11 mouse cellular contexts compared by ENCODE assay signal in genomic region chr1:75933831-75934230, GRCm38 (mm10).
A peak's percentile ranks its signal among the peaks of the same experiment; 100 is the strongest.
DNase-seq lines count a peak whose midpoint lies in the region; ATAC-seq and TF ChIP-seq lines count a peak whose summit lies in the region.
"Had no signal": no experiment of that assay in that cellular context is flagged by ENCODE, and none has a peak within 500 bp of the region (broad histone marks: within the 10 kb centered on the region; RNA-seq: fewer than 3 reads in every experiment).

No protein-coding gene starts in this region.

- no peak overlapping the region for H3K4me2 ChIP-seq in midbrain, postnatal 0 days (ENCODE audit: low read depth, low read length, poor library complexity, severe bottlenecking)
- H3K4me2 ChIP-seq in midbrain, embryonic 15.5 days, result no peak overlapping the region
- no peak overlapping the region for H3K4me2 ChIP-seq in intestine, postnatal 0 days (replicated peaks; ENCODE audit: low read depth)
- no peak overlapping the region for H3K4me2 ChIP-seq in liver, embryonic 12.5 days
- H3K4me2 ChIP-seq: limb, embryonic 12.5 days; midbrain, embryonic 12.5 days had no signal

- H3K27ac ChIP-seq in midbrain, postnatal 0 days (ENCODE audit: low read depth, low read length), result no peak overlapping the region
- H3K27ac ChIP-seq in midbrain, embryonic 15.5 days, result no peak overlapping the region
- H3K27ac ChIP-seq in intestine, postnatal 0 days (ENCODE audit: low read depth, low read length), result no peak overlapping the region
- H3K27ac ChIP-seq in liver, embryonic 12.5 days, result no peak overlapping the region
- H3K27ac ChIP-seq: limb, embryonic 12.5 days; midbrain, embryonic 12.5 days had no signal

- intact Hi-C loops in gastrocnemius, postnatal 14 days (cut with DNase I; ENCODE audit: low total_unique reads), result no loop called here

- H3K4me1 ChIP-seq in midbrain, postnatal 0 days (ENCODE audit: insufficient read depth, low read length), result 0 out of 2 replicates have a peak, but pooled peaks cover 5% of the 10 kb centered on the region
- peaks cover 9% of the 10 kb centered on the region; the same call in 1 of the 2 replicates for H3K4me1 ChIP-seq in midbrain, embryonic 15.5 days
- no peaks in the 10 kb centered on the region for H3K4me1 ChIP-seq in intestine, postnatal 0 days (replicated peaks; ENCODE audit: control insufficient read depth, insufficient read depth, low read length)
- H3K4me1 ChIP-seq in liver, embryonic 12.5 days, result no peaks in the 10 kb centered on the region

- H3K9me3 ChIP-seq in midbrain, postnatal 0 days (ENCODE audit: low read length), result no peaks in the 10 kb centered on the region
- no peaks in the 10 kb centered on the region for H3K9me3 ChIP-seq in midbrain, embryonic 15.5 days
- no peaks in the 10 kb centered on the region for H3K9me3 ChIP-seq in intestine, postnatal 0 days (ENCODE audit: control insufficient read depth)
- H3K9me3 ChIP-seq in liver, embryonic 12.5 days (replicated peaks), result no peaks in the 10 kb centered on the region
- H3K9me3 ChIP-seq: limb, embryonic 12.5 days; midbrain, embryonic 12.5 days had no signal

- DNase-seq in cerebellum, postnatal 25 days, result peak; percentile 40 to 56
- DNase-seq in cerebellum, adult 11 months, result no peak
- DNase-seq in midbrain, postnatal 0 days (ENCODE audit: low spot score), result peak; percentile 19
- DNase-seq in gastrocnemius, postnatal 14 days, result peak; percentile 16
- DNase-seq in kidney, postnatal 14 days, result peak; percentile 22

- WGBS in midbrain, postnatal 0 days, result 66% methylated on average over 4 of the region's 4 CpGs
- WGBS in midbrain, embryonic 15.5 days, result 70% methylated on average over 4 of the region's 4 CpGs
- WGBS in intestine, postnatal 0 days, result 47% methylated on average over 4 of the region's 4 CpGs
- WGBS in liver, embryonic 12.5 days (ENCODE audit: insufficient replicate concordance), result 54% methylated on average over 4 of the region's 4 CpGs

- no peak overlapping the region for H3K9ac ChIP-seq in midbrain, postnatal 0 days (replicated peaks; ENCODE audit: low read length, poor library complexity, severe bottlenecking)
- H3K9ac ChIP-seq in midbrain, embryonic 15.5 days, result no peak overlapping the region
- H3K9ac ChIP-seq in intestine, postnatal 0 days (ENCODE audit: low read depth, low read length), result no peak overlapping the region
- no peak overlapping the region for H3K9ac ChIP-seq in liver, embryonic 12.5 days
- H3K9ac ChIP-seq: limb, embryonic 12.5 days; midbrain, embryonic 12.5 days had no signal

- ATAC-seq in midbrain, postnatal 0 days (ENCODE audit: low FRiP score), result no peak
- no peak for ATAC-seq in midbrain, embryonic 15.5 days (replicated peaks)
- no peak for ATAC-seq in intestine, postnatal 0 days
- ATAC-seq in liver, embryonic 12.5 days, result no peak
- ATAC-seq: forebrain, embryonic 16.5 days had no signal

- H3K36me3 ChIP-seq in midbrain, postnatal 0 days (ENCODE audit: insufficient read depth, low read length), result no peaks in the 10 kb centered on the region
- no peaks in the 10 kb centered on the region for H3K36me3 ChIP-seq in midbrain, embryonic 15.5 days (replicated peaks)
- no peaks in the 10 kb centered on the region for H3K36me3 ChIP-seq in intestine, postnatal 0 days (ENCODE audit: control insufficient read depth, insufficient read depth)
- H3K36me3 ChIP-seq in liver, embryonic 12.5 days, result no peaks in the 10 kb centered on the region
- H3K36me3 ChIP-seq: limb, embryonic 12.5 days; midbrain, embryonic 12.5 days had no signal

- no peak for TF ChIP-seq CTCF in midbrain, postnatal 0 days (IDR thresholded peaks at IDR 0.05)
- no peak for TF ChIP-seq CTCF in intestine, postnatal 0 days (IDR thresholded peaks at IDR 0.05; ENCODE audit: low read depth)

- H3K4me3 ChIP-seq in midbrain, postnatal 0 days (ENCODE audit: low read depth, low read length), result no peak overlapping the region
- H3K4me3 ChIP-seq in midbrain, embryonic 15.5 days, result no peak overlapping the region
- no peak overlapping the region for H3K4me3 ChIP-seq in intestine, postnatal 0 days (ENCODE audit: low read depth, low read length)
- no peak overlapping the region for H3K4me3 ChIP-seq in liver, embryonic 12.5 days
- H3K4me3 ChIP-seq: limb, embryonic 12.5 days; midbrain, embryonic 12.5 days had no signal

- H3K27me3 ChIP-seq in midbrain, postnatal 0 days (ENCODE audit: insufficient read depth, low read length), result no peaks in the 10 kb centered on the region
- H3K27me3 ChIP-seq in midbrain, embryonic 15.5 days (replicated peaks), result no peaks in the 10 kb centered on the region; the same call in 1 of the 2 replicates
- H3K27me3 ChIP-seq in intestine, postnatal 0 days (replicated peaks; ENCODE audit: control insufficient read depth, insufficient read depth, low read length), result no peaks in the 10 kb centered on the region
- no peaks in the 10 kb centered on the region for H3K27me3 ChIP-seq in liver, embryonic 12.5 days (replicated peaks)
- H3K27me3 ChIP-seq: limb, embryonic 12.5 days had no signal
